Mouse (Mus musculus): ENCODE results near the gene Ahdc1. TPM values are rescaled to one million over a fixed set of nuclear protein-coding genes. Genes with fewer than 3 reads are reported as not detected.

Ahdc1 gene
- total RNA-seq, 2 experiments from 2014 or later: 54.0 to 63.0 TPM

- intact Hi-C loops (cut with DNase I): loop anchor here (2.0 kb wide), 1 partner anchor 13 kb away; no protein-coding TSS in a partner anchor
- DNase-seq: no peak
Measured at GRCm38 (mm10) chr4:133065894-133066386, 54.9 kb downstream of the Ahdc1 start.

GRCm38 (mm10) chr4:133068400-133069138 lies 57.5 kb downstream of the Ahdc1 start:
- intact Hi-C loops (cut with DNase I): no loop called here
- peak; percentile 51 to 57 for DNase-seq

- no peak for DNase-seq
- intact Hi-C loops (cut with DNase I): no loop called here
Measured at GRCm38 (mm10) chr4:133070388-133070787, 59.3 kb downstream of the Ahdc1 start.

GRCm38 (mm10) chr4:133070821-133071372 lies 59.8 kb downstream of the Ahdc1 start:
- intact Hi-C loops (cut with DNase I): no loop called here
- no peak for DNase-seq

- intact Hi-C loops (cut with DNase I): no loop called here
- no peak for DNase-seq
Measured at GRCm38 (mm10) chr4:133073192-133073591, 62.1 kb downstream of the Ahdc1 start.

GRCm38 (mm10) chr4:133074070-133074819 lies 63.2 kb downstream of the Ahdc1 start:
- intact Hi-C loops (cut with DNase I): no loop called here
- DNase-seq: no peak

- peak; percentile 62 to 66 for DNase-seq
- intact Hi-C loops (cut with DNase I): no loop called here
Measured at GRCm38 (mm10) chr4:133074894-133075572, 64.0 kb downstream of the Ahdc1 start.

- no peak for DNase-seq
- intact Hi-C loops (cut with DNase I): loop anchor here (2.0 kb wide), 1 partner anchor 14 kb away; no protein-coding TSS in a partner anchor
Measured at GRCm38 (mm10) chr4:133078947-133079346, 67.9 kb downstream of the Ahdc1 start.

GRCm38 (mm10) chr4:133079416-133080113 lies 68.5 kb downstream of the Ahdc1 start:
- intact Hi-C loops (cut with DNase I): loop anchor here (2.0 kb wide), 1 partner anchor 15 kb away; no protein-coding TSS in a partner anchor
- DNase-seq: no peak

GRCm38 (mm10) chr4:133080862-133081261 lies 69.8 kb downstream of the Ahdc1 start:
- no peak for DNase-seq
- intact Hi-C loops (cut with DNase I): no loop called here

- DNase-seq: no peak
Measured at GRCm38 (mm10) chr4:133082216-133082773, 71.2 kb downstream of the Ahdc1 start.

GRCm38 (mm10) chr4:133083991-133084861 lies 73.2 kb downstream of the Ahdc1 start:
- intact Hi-C loops (cut with DNase I): no loop called here
- peak; percentile 91 to 92 for DNase-seq

More at GRCm38 (mm10) chr4:133082216-133082773, 71.2 kb downstream of the Ahdc1 start:
- intact Hi-C loops (cut with DNase I): no loop called here

- peak; percentile 69 to 70 for DNase-seq
- intact Hi-C loops (cut with DNase I): no loop called here
Measured at GRCm38 (mm10) chr4:133085011-133085782, 74.1 kb downstream of the Ahdc1 start.

GRCm38 (mm10) chr4:133085783-133086342 lies 74.8 kb downstream of the Ahdc1 start:
- intact Hi-C loops (cut with DNase I): no loop called here
- DNase-seq: peak; percentile 54 to 60

- intact Hi-C loops (cut with DNase I): no loop called here
- peak in 1 of 2 experiments; percentile 51 for DNase-seq
Measured at GRCm38 (mm10) chr4:133087177-133087714, 76.2 kb downstream of the Ahdc1 start.

- DNase-seq: peak; percentile 86 to 90
Measured at GRCm38 (mm10) chr4:133087835-133088234, 76.8 kb downstream of the Ahdc1 start.

GRCm38 (mm10) chr4:133089319-133089718 lies 78.3 kb downstream of the Ahdc1 start:
- DNase-seq: no peak
- intact Hi-C loops (cut with DNase I): no loop called here

More at GRCm38 (mm10) chr4:133087835-133088234, 76.8 kb downstream of the Ahdc1 start:
- intact Hi-C loops (cut with DNase I): no loop called here

Data from heart, postnatal 10 days (tissue).